Mouse (Mus musculus): ENCODE measurements around the gene Timm8a2. TPM values are rescaled to one million over a fixed set of nuclear protein-coding genes. Genes with fewer than 3 reads are reported as not detected.

Timm8a2 gene
- total RNA-seq, 4 experiments from 2014 or later = 0.44 TPM; not detected in 3

DNA sequence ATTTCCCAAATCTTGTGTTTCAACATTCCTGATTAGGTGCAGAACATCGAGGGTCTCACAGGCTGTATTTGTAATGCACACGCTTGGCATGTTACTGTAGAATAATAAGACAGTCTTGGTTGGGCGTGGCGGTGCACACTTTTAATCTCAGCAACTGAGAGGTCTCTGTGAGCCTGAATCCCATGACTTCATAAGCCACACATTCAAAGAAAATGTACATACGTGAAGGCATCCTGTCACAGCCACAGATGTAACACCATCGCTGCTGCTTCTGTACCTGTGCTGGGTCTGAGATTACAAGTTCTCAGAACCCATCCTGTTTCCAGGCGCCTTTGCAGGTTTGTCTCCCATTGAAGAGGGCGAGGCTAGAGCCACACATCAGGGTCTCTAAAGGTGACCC lies 22.7 kb upstream of the Timm8a2 start:
- no peak for DNase-seq (ENCODE audit: low spot score in 2 of 2)

DNA sequence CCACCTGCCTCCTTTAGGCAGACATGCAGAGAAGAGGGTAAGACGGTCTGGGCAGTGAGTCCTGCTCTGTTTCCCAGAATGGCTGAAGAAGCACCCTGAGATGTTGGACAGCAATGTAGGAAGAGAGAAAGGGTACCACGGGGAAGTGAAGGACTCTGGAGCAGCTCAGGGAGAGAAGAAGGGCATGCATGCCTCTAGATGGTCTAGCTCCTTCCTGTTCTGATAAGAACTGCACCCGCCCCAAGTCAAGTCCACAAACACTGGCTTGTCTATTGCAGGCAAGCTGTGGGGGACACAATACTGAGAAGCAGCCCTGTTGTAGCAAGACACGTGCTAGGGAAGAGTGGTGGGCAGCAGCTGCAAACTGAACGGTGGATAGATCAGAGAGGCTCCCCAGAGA lies 22.3 kb upstream of the Timm8a2 start:
- DNase-seq (ENCODE audit: low spot score in 2 of 2) = no peak

DNA sequence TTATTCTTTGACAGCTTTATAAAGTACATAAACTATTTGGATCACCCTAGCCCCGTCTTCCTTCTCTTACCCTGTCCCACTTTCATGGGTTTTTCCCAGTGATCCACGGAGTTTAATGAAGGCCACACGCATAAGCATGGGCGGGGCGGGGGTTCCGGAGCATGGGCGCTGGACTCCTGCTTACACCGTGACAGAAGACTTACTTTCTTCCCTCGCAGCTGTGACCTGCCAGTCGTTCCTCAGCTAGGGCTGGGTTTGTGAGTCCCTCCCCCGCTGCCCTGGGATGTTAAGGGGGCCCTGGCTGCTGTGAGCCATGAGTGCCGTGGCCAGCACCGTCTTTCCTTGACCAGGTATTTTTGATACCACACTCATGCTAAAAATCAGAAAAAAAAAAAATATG lies 21.7 kb upstream of the Timm8a2 start:
- no peak for DNase-seq (ENCODE audit: low spot score in 2 of 2)

- DNase-seq (ENCODE audit: low spot score in 2 of 2) = no peak
Observed at GRCm38 (mm10) chr14:122013417-122013951, 21.0 kb upstream of the Timm8a2 start.

DNA sequence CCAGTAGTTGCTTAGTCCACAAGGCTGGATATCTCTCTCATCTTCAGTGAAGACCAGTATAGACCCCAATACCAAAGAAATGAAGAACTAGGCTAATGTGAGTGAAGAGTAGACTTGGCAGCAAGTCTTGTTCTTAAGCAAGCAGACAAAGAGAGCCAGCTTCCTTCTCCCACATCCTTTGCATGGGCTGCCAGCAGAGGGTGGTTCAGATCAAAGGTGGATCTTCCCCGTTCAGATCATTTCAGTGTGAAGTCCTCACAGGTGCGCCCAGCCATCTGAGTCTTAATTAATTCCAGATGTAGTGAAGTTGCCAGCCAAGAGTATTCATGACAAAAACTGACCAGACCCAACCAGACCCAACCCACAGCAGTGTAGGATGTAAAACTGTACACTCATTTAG lies 16.5 kb upstream of the Timm8a2 start:
- no peak for DNase-seq (ENCODE audit: low spot score in 2 of 2)

- no peak for DNase-seq (ENCODE audit: low spot score in 2 of 2)
Observed at GRCm38 (mm10) chr14:122019389-122019788, 15.1 kb upstream of the Timm8a2 start.

- DNase-seq (ENCODE audit: low spot score in 2 of 2) = no peak
Observed at GRCm38 (mm10) chr14:122020567-122020966, 13.9 kb upstream of the Timm8a2 start.

DNA sequence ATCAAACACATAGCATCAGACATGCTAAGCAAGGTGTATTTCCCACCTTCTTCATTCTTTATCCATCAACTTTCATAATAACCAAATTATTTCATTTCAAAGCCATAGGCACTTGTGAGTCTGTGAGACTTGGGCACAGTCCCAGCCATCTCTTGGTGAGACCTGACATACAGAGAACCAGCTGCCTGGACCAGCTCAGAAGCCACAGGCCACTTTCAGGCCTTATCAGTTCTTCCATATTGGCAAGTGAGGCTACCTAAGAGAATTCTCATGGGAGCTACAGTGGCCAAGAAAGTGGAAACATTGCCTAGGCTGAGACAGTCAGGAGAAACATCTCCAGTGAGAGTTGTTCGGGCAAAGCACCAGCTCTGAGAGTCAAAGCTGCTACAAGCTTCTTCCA lies 11.4 kb upstream of the Timm8a2 start:
- no peak for DNase-seq (ENCODE audit: low spot score in 2 of 2)

DNA sequence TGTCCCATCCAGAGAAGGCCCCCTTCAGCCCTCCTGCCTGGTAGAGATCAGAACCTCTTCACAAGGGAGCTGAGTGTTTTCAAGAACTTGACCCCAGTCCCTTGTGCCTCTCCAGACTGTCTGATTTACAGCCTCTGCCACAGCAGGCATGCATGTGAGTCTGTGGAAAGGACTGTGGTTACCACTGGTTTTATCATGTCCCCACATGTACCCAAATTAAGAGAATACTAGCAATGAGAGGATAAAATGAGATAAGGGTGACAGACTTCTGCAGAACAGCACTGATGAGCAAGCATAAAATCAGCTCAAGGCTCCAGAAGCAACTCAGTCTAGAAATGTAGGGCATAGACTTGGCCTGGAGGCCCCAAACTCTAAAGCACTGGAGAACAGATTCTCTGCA lies 10.5 kb upstream of the Timm8a2 start:
- no peak for DNase-seq (ENCODE audit: low spot score in 2 of 2)

- no peak for DNase-seq (ENCODE audit: low spot score in 2 of 2)
Observed at GRCm38 (mm10) chr14:122028926-122029745, 5.3 kb upstream of the Timm8a2 start.

DNA sequence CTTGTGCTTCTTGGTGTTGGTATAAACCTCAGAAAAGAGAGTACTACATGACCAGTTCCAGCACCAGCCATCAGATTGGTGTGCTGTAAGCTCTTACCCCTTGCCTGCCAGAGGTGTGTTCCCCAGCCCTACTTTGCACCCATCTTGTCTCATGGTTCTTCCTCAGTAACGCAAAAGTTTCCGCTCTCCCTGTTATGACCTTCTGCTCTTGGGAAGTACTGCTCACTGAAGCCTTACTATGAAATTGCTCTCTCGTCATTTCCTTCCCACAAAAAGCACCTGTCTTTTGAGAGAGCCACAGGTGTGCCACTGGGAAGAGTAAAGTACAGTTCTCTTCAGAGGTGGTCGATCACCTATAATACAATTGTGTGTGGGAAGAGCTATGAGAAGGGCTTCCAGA lies 4.6 kb upstream of the Timm8a2 start:
- no peak for DNase-seq (ENCODE audit: low spot score in 2 of 2)

DNA sequence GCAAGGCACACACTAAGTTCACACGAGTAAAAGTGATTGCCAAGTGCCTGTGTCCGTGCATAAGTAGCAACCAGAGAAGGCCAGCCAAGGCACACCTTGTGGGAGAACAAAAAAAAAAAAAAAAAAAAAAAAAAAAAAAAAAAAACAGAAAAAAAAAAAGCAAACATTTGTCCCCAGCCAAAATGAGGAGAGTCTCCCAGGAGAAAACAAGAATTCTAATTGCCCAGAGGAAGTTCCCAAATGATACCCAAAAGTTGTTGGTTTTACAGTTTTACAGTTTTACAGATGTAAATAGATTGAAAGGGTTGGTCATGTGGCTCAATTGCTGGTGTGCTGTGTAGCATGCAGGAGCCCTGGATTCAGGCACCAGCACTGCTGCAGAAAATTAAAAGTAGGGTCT lies 2.4 kb upstream of the Timm8a2 start:
- DNase-seq (ENCODE audit: low spot score in 2 of 2) = no peak

DNA sequence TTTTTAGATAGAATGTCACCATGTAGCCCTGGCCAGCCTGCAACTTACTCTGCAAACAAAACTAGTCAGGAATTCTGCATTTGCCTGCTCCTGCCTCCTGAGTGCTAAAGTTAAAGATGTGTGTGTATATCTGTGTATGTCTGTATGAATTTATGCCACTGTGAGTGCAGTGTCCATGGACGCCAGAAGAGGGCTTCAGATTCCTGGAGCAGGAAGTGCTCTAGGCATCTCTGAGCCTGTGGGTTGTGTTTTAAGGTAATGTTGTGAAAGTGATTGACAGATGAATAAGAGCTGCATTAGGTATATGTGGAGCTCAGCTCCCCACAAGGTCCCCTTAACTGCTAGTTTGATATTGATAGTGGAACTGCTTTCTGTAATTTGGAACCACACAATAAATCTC lies 707 bp downstream of the Timm8a2 start:
- no peak for DNase-seq (ENCODE audit: low spot score in 2 of 2)

GRCm38 (mm10) chr14:122035860-122036259 lies 1.4 kb downstream of the Timm8a2 start:
- DNase-seq (ENCODE audit: low spot score in 2 of 2) = no peak

DNA sequence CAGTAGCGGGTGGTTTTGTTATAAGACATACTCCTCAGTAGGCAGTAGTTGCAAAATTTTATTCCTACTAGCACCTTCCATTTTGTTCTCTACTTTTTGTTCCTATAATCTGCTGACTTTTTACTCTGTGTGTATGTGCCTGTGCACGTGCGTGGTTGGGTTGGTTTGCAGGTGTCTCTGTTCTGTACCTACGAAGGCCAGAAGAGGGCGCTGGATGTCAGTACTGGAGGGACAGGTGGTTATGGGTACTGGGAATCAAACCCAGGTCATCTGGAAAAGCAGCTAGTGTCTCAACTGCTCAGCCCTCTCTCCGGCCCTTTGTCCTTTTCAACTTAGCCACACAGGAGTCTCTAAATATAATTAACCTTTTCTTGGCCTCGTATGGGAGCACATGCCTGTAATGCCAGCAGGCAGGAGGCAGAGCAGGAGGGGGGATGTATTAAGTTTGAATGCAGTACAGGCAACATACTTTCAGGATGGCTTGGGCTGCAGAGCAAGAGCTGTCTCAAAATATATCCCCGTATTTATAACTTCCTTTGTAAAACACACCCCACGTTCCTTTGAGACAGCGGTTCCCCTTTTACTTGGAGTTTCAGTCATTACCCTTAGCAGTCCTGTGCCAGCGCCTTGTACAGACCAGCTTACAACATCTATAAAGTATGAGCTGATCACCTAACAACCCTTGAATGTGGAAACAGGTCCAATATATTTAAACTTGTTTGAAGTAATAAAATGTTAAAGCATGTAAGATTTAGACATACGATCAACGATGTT lies 4.6 kb downstream of the Timm8a2 start:
- DNase-seq (ENCODE audit: low spot score in 2 of 2) = no peak

DNA sequence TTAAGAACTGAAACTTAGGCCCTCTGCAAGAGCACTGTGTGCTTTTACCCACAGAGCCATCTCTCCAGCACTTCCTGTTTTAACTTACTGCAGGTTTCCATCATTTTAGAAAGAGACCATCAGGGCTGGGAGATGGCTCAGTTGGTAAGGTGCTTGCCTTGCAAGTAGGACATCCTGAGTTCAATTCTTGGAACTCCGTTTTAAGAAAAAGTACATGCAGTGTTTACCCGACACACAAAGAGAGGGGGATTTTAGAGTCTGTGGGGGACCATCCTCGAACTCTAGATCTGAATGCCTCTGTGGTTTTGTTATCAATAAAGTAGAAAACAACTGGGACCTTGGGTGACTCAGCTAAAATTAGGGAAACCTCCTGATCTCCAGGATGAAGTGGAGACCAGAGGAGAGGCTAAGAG lies 6.9 kb downstream of the Timm8a2 start:
- DNase-seq (ENCODE audit: low spot score in 2 of 2) = no peak

GRCm38 (mm10) chr14:122042142-122042694 lies 7.7 kb downstream of the Timm8a2 start:
- no peak for DNase-seq (ENCODE audit: low spot score in 2 of 2)

- DNase-seq (ENCODE audit: low spot score in 2 of 2) = no peak
Observed at GRCm38 (mm10) chr14:122047784-122048183, 13.3 kb downstream of the Timm8a2 start.

- DNase-seq (ENCODE audit: low spot score in 2 of 2) = no peak
Observed at GRCm38 (mm10) chr14:122048816-122049215, 14.3 kb downstream of the Timm8a2 start.

DNA sequence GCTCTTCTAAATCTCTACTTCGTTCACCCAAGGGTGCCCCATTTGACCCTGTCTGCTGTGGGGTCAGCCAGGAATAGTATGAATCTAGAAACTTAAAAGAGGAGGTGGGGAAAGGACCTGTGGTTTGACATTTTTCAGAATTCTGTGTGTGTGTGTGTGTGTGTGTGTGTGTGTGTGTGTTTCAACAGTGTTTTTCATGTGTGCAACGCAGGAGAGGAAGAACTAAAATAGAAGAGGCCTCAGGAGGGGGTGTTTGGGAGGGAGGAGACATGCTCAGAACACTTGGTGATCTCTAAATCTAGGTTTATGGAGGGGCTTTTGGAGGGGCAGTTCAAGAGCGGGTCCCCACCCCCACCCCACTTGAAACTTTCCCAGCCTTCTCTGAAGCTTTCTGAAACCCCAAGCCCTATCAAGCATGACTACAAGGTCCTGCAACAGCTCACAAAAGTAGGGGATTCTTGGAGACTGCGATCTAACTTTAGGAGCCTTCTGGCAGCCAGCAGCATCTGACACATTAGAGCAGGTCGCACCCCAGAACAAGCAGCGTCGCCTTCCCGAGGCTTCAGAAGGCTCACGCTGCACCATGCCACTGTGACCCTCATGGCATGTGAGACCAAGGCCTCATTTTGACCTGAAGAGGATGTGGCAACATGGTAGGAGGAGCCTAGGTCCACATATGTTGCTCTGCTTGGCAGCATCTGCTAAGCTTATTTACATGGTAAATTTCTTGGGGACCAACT lies 18.6 kb downstream of the Timm8a2 start:
- DNase-seq (ENCODE audit: low spot score in 2 of 2) = no peak

- DNase-seq (ENCODE audit: low spot score in 2 of 2) = no peak
Observed at GRCm38 (mm10) chr14:122056871-122057270, 22.4 kb downstream of the Timm8a2 start.

Measured in left cerebral cortex, adult 8-10 months (tissue).